Mouse (Mus musculus) duodenum, adult 2 months (tissue): ENCODE results near the gene Lztfl1. TPM values are rescaled to one million over a fixed set of nuclear protein-coding genes. Genes with fewer than 3 reads are reported as not detected.

Experiments used
- polyA plus RNA-seq: library from polyadenylated mRNA; depleted of rRNA; stranded (reverse); fragments of >200 nt; gene quantifications from 2 replicates; pipeline ENCODE4 v1.2.3, GENCODE M21; 2012; ENCODE audit warnings: low replicate concordance; rRNA removed

Gene Lztfl1
- polyA plus RNA-seq: 0.05 and 0.42 TPM in 2 replicates

GRCm38 (mm10) chr9:123717186-123718008, at the start of gene Lztfl1:
Gene Lztfl1, minus strand, starts transcription at chr9:123717697.

GRCm38 (mm10) chr9:123678327-123679105, 39.0 kb downstream of the Lztfl1 start, which contains the start of the genes Ccr9 and Slc6a20a:
Gene Ccr9, plus strand, starts transcription at chr9:123678439.
Gene Slc6a20a, minus strand, starts transcription at chr9:123678885.

Other genes starting within 250 kb of the Lztfl1 start
- 33.8 and 43.9 TPM in 2 replicates for gene Limd1, start 239.0 kb downstream of the Lztfl1 start, polyA plus RNA-seq
- gene Sacm1l, start 187.9 kb downstream of the Lztfl1 start, polyA plus RNA-seq: 1.2 and 1.8 TPM in 2 replicates
- 1.00 and 1.3 TPM in 2 replicates for gene Slc6a20b, start 85.1 kb downstream of the Lztfl1 start, polyA plus RNA-seq
- 1.6 and 2.9 TPM in 2 replicates for gene Ccr9, start 39.3 kb downstream of the Lztfl1 start, polyA plus RNA-seq
- gene Slc6a20a, start 38.8 kb downstream of the Lztfl1 start, polyA plus RNA-seq: 191 and 196 TPM in 2 replicates
- 0.21 and 0.82 TPM in 2 replicates for gene Cxcr6, start 88.8 kb upstream of the Lztfl1 start, polyA plus RNA-seq
- 2.1 and 3.5 TPM in 2 replicates for gene Fyco1, start 134.2 kb upstream of the Lztfl1 start, polyA plus RNA-seq
- 0.15 and 0.29 TPM in 2 replicates for gene Xcr1, start 144.3 kb upstream of the Lztfl1 start, polyA plus RNA-seq